8 mouse cellular contexts compared by ENCODE assay signal in the genomic region with DNA sequence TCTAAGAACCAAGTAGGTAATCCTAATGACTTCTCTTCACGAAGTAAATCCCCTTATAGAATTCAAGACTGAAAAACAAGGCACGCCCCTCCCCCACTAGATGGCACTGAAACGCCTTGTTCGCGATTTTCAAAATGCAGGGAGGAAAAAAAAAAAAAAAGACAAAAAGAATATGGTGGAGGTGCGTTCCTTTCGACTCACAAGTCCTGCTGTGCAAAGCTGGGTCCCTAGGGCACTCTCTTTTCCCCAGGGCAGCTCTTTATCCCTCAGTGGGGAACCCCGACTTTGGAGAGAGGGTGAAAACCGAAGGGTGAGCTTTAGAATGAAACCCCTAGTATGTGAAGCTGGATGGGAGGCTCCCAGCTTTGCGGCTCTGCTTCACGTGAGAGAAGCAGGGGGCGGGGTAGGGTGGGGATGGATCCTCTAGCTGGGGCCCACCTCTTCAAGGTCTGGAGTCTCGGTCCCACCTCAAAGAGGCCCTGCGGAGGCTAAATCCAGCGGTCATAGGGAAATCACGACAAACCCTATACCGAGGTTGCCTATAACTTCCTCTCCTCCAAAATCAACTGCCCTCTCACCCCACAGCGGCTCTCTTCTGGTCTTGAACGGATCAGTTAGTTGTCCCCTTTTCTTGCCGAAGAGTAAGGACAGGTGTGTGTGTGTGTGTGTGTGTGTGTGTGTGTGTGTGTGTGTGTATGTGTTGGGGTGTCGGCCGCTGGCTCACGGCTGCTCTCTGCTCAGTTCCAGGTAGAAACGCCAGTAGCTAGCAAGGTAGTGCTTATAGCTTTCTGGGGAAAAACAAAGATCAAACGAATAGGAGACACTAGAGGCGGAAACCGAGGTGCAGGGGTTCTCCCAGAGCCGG. TPM values are rescaled to one million over a fixed set of nuclear protein-coding genes. Genes with fewer than 3 reads are reported as not detected.
DNase-seq lines count a peak whose midpoint lies in the region; ATAC-seq and TF ChIP-seq lines count a peak whose summit lies in the region.

No protein-coding gene starts in this region.

- 2% methylated on average over 28 of the region's 28 CpGs for WGBS in lung, adult 2 months
- under 1% methylated on average over 28 of the region's 28 CpGs for WGBS in cerebellum, adult 2 months
- WGBS in limb, embryonic 15.5 days = 2% methylated on average over 28 of the region's 28 CpGs

- H3K27me3 ChIP-seq in cerebellum, adult 2 months (ENCODE audit: control insufficient read depth, insufficient read depth, low read length) = no peaks in the 10 kb centered on the region
- H3K27me3 ChIP-seq in limb, embryonic 15.5 days = peaks cover 73% of the 10 kb centered on the region

- H3K9ac ChIP-seq in limb, embryonic 15.5 days = no peak overlapping the region

- ATAC-seq in limb, embryonic 15.5 days (ENCODE audit: insufficient number of reproducible peaks, low FRiP score, low TSS enrichment, low read depth) = no peak

- H3K36me3 ChIP-seq in limb, embryonic 15.5 days = no peaks in the 10 kb centered on the region

- no peaks in the 10 kb centered on the region for H3K9me3 ChIP-seq in limb, embryonic 15.5 days

- H3K4me1 ChIP-seq in lung, adult 2 months (ENCODE audit: control insufficient read depth, insufficient read depth, low read length) = no peaks in the 10 kb centered on the region
- H3K4me1 ChIP-seq in cerebellum, adult 2 months (ENCODE audit: control insufficient read depth, insufficient read depth, low read length) = peaks cover 6% of the 10 kb centered on the region; the same call in 1 of the 2 replicates
- peaks cover 32% of the 10 kb centered on the region for H3K4me1 ChIP-seq in limb, embryonic 15.5 days

- H3K4me2 ChIP-seq in limb, embryonic 15.5 days = peak overlapping the region; percentile 99

- peak; percentile 3 for DNase-seq in lung, adult 2 months
- no peak for DNase-seq in lung, postnatal 25 days (ENCODE audit: low spot score)
- DNase-seq in cerebellum, adult 2 months = peak; percentile 76 to 81
- peak; percentile 66 for DNase-seq in forelimb bud, embryonic 11.5 days (ENCODE audit: low read depth, low spot score)
- DNase-seq in kidney, adult 9 months = peak; percentile 13
- DNase-seq in retina, embryonic 14.5 days (ENCODE audit: low spot score) = peak; percentile 85
- no peak for DNase-seq in thymus, postnatal 14 days

- H3K27ac ChIP-seq in cerebellum, adult 2 months (ENCODE audit: insufficient read depth, low read length) = peak overlapping the region; percentile 66
- no peak overlapping the region for H3K27ac ChIP-seq in limb, embryonic 15.5 days

- TF ChIP-seq CTCF in lung, adult 2 months (IDR thresholded peaks at IDR 0.05; ENCODE audit: insufficient read depth, low read length) = no peak
- TF ChIP-seq CTCF in cerebellum, adult 2 months (IDR thresholded peaks at IDR 0.05; ENCODE audit: borderline replicate concordance, insufficient read depth, low read depth, low read length) = peak; percentile 64

- H3K4me3 ChIP-seq in lung, adult 2 months (replicated peaks; ENCODE audit: extremely low read depth, low read depth, low read length) = no peak overlapping the region
- peak overlapping the region; percentile 79 for H3K4me3 ChIP-seq in cerebellum, adult 2 months (replicated peaks; ENCODE audit: insufficient read depth, low read depth, low read length)
- peak overlapping the region; percentile 54 for H3K4me3 ChIP-seq in limb, embryonic 15.5 days

- no peak for TF ChIP-seq POLR2A in lung, adult 2 months (IDR thresholded peaks at IDR 0.05; ENCODE audit: borderline replicate concordance, extremely low read depth, low read depth, low read length)
- no peak for TF ChIP-seq POLR2A in cerebellum, adult 2 months (IDR thresholded peaks at IDR 0.05; ENCODE audit: borderline replicate concordance, insufficient read depth, low read length)

RNA-seq across cellular contexts. Expression of gene Tmem178b, which starts 2.6 kb away (rescaled TPM):
- polyA plus RNA-seq in lung, adult 2 months (2012; rRNA removed) = 0.34 and 0.37 TPM in 2 replicates
- 66.7 and 72.3 TPM in 2 replicates for polyA plus RNA-seq in cerebellum, adult 2 months (2012; rRNA removed)
- polyA plus RNA-seq in limb, embryonic 15.5 days (2015; fragmentation: Nextera tagmentation; extraction: Ambion mirVana) = 0.61 and 0.63 TPM in 2 replicates

RNA-seq across cellular contexts. Expression of gene Mrps33, which starts 59.7 kb away (rescaled TPM):
- polyA plus RNA-seq in lung, adult 2 months (2012; rRNA removed) = 34.2 and 73.7 TPM in 2 replicates
- polyA plus RNA-seq in cerebellum, adult 2 months (2012; rRNA removed) = 284 and 308 TPM in 2 replicates
- polyA plus RNA-seq in limb, embryonic 15.5 days (2015; fragmentation: Nextera tagmentation; extraction: Ambion mirVana) = 139 and 166 TPM in 2 replicates

Comparison
In these comparisons a context has a peak if more than half of its experiments do, and no peak if none do; other contexts are left out.
1. DNase-seq: peak in lung, adult 2 months (single experiment), cerebellum, adult 2 months (2 of 2), forelimb bud, embryonic 11.5 days (single experiment), kidney, adult 9 months (single experiment) and retina, embryonic 14.5 days (single experiment); none in lung, postnatal 25 days (single experiment) and thymus, postnatal 14 days (single experiment).
2. RNA of gene Tmem178b, which starts 2.6 kb away (polyA plus RNA-seq): 66.7 to 72.3 TPM in cerebellum, adult 2 months; 0.61 to 0.63 TPM in limb, embryonic 15.5 days and 0.34 to 0.37 TPM in lung, adult 2 months; every median in the first group is over 10 times any median in the second.